ENCODE assay signal across 8 mouse cellular contexts in the genomic region with DNA sequence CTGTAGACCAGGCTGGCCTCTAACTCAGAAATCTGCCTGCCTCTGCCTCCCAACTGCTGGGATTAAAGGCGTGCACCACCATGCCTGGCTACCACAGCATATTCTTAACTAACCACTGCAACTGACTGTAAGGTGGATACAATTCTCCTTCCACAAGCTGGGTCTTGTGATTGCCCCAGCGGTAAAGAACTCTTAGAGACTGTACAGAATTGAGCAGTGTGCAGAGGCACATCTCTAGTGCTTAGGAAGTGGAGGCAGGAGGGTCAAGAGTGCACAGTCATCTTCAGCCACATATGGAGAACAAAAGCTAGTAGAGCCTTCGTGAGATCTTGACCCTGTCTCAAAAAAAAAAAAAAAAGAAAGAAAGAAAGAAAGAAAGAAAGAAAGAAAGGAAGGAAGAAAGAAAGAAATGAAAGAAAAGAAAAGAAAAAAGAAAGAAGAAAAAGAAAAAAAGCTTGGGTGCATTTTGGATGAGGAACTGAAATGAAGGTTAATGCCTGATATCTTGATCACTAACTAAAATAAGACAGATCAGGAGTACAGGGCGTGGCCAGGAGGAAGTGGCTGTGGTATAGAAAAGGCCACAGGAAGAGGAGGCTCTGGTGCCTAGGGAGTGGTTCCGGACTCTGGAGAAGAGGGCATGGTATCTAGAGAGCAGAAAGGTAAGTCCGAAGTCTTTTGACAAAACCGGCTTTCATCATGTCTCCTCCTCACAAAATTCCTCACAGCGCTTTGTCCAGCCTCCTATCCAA. TPM values are rescaled to one million over a fixed set of nuclear protein-coding genes. Genes with fewer than 3 reads are reported as not detected.
DNase-seq lines count a peak whose midpoint lies in the region; ATAC-seq and TF ChIP-seq lines count a peak whose summit lies in the region.

No protein-coding gene starts in this region.

- H3K27me3 ChIP-seq in kidney, embryonic 16.5 days (ENCODE audit: insufficient read depth, low read length), result no peaks in the 10 kb centered on the region
- H3K27me3 ChIP-seq in liver, embryonic 16.5 days (ENCODE audit: control insufficient read depth, insufficient read depth, low read depth, low read length), result no peaks in the 10 kb centered on the region

- peak overlapping the region; percentile 47; the same call in 1 of the 2 replicates for H3K27ac ChIP-seq in kidney, embryonic 16.5 days (ENCODE audit: low read length)
- no peak overlapping the region for H3K27ac ChIP-seq in liver, embryonic 16.5 days (ENCODE audit: low read length)
- H3K27ac ChIP-seq in layer of hippocampus, adult 2 months, result no peak overlapping the region

- H3K4me2 ChIP-seq in kidney, embryonic 16.5 days (replicated peaks; ENCODE audit: low read depth, low read length), result peak overlapping the region; percentile 36
- H3K4me2 ChIP-seq in liver, embryonic 16.5 days (ENCODE audit: low read depth, low read length), result peak overlapping the region; percentile 54

- H3K4me1 ChIP-seq in kidney, embryonic 16.5 days (ENCODE audit: insufficient read depth, low read length), result peaks cover 18% of the 10 kb centered on the region; the same call in 1 of the 2 replicates
- peaks cover 7% of the 10 kb centered on the region for H3K4me1 ChIP-seq in liver, embryonic 16.5 days (ENCODE audit: control insufficient read depth, low read depth, low read length)

- no peak for TF ChIP-seq CTCF in layer of hippocampus, adult 2 months (conservative IDR thresholded peaks at IDR 0.05)

- no peak for DNase-seq in kidney, postnatal 36 days
- DNase-seq in spleen, postnatal 36 days (ENCODE audit: low spot score in 2 of 2), result peak; percentile 65 to 75
- DNase-seq in layer of hippocampus, adult 2 months (ENCODE audit: low spot score in 2 of 2), result no peak
- DNase-seq in cerebellum, adult 18-20 months, result no peak
- DNase-seq in retina, postnatal 1 day, result no peak

- ATAC-seq in kidney, embryonic 16.5 days (ENCODE audit: low FRiP score, low TSS enrichment), result no peak
- ATAC-seq in activated CD4-positive, CD25-positive, alpha-beta regulatory T cell, adult 4 months, result peak; percentile 37
- ATAC-seq in liver, embryonic 16.5 days (ENCODE audit: low read depth), result no peak

- H3K9ac ChIP-seq in kidney, embryonic 16.5 days (replicated peaks; ENCODE audit: low read length), result peak overlapping the region; percentile 24; the same call in 1 of the 2 replicates
- peak overlapping the region; percentile 25; the same call in 1 of the 2 replicates for H3K9ac ChIP-seq in liver, embryonic 16.5 days (ENCODE audit: low read depth, low read length)

- H3K9me3 ChIP-seq in kidney, embryonic 16.5 days (ENCODE audit: low read length), result no peaks in the 10 kb centered on the region
- H3K9me3 ChIP-seq in liver, embryonic 16.5 days (replicated peaks; ENCODE audit: control insufficient read depth, low read length), result no peaks in the 10 kb centered on the region

- no peak overlapping the region; the same call in 1 of the 2 replicates for H3K4me3 ChIP-seq in kidney, embryonic 16.5 days (ENCODE audit: low read length)
- peak overlapping the region; percentile 37 for H3K4me3 ChIP-seq in liver, embryonic 16.5 days (ENCODE audit: low read depth, low read length)
- no peak overlapping the region for H3K4me3 ChIP-seq in layer of hippocampus, adult 2 months

- no peaks in the 10 kb centered on the region for H3K36me3 ChIP-seq in kidney, embryonic 16.5 days (ENCODE audit: insufficient read depth, low read length)
- H3K36me3 ChIP-seq in liver, embryonic 16.5 days (ENCODE audit: control insufficient read depth, insufficient read depth), result no peaks in the 10 kb centered on the region

- WGBS in kidney, embryonic 16.5 days, result 81% methylated on average over 8 of the region's 8 CpGs
- 20% methylated on average over 8 of the region's 8 CpGs for WGBS in liver, embryonic 16.5 days (ENCODE audit: insufficient replicate concordance)

RNA-seq across cellular contexts. Expression of a gene that starts 48.9 kb away (rescaled TPM):
- 28.6 and 33.4 TPM in 2 replicates for polyA plus RNA-seq in kidney, embryonic 16.5 days (2015; fragmentation: Nextera tagmentation; extraction: Ambion mirVana)
- polyA plus RNA-seq in activated CD4-positive, CD25-positive, alpha-beta regulatory T cell, adult 4 months (2017; shearing (Covaris generic)), result 10 to 100 TPM; 16.9 to 23.7 TPM
- polyA plus RNA-seq in liver, embryonic 16.5 days (2015; fragmentation: Nextera tagmentation; extraction: Ambion mirVana), result 7.2 and 8.0 TPM in 2 replicates
- total RNA-seq in layer of hippocampus, adult 2 months (2021), result 10 to 100 TPM; 49.9 to 52.7 TPM

Comparison
In these comparisons a context has a peak if more than half of its experiments do, and no peak if none do; other contexts are left out.
1. DNase-seq: peak in spleen, postnatal 36 days (2 of 2); none in kidney, postnatal 36 days (0 of 2), layer of hippocampus, adult 2 months (0 of 2), cerebellum, adult 18-20 months (0 of 2) and retina, postnatal 1 day (single experiment).